Mouse (Mus musculus): ENCODE measurements at regions not wholly inside any gene's neighbourhood (a gene's known extent, or its start where the extent isn't known, plus 50 kb on each side); places are given as distances from the start of the nearest gene placed in this dataset.

DNA sequence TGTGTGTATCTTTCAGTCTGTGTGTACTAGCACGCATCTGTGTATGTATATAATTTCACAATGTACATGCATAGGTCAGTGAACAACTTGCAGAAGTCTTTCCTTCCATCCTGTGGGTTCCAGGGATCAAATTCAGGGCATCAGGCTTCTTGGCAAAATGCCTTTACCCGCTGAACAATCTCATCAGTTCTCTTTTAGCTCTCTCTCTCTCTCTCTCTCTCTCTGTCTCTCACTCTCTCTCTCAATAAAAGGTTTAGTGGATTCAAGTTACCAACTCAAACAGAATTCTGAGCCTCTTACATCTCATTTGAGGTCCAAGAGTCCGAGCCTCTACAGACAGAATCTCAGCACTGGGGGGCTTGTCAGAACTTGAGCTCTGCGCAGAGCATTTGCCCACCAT is 232.5 kb downstream of the Zfp36l1 start:
- WGBS = 85% methylated on average over 4 of the region's 4 CpGs
- Histone ChIP-seq H3K4me3 (no peak overlapping the region), H3K4me1 (peaks cover 30% of the 10 kb centered on the region), H3K36me3 (0 out of 2 replicates have a peak, but pooled peaks cover 2% of the 10 kb centered on the region), H3K27ac (peak overlapping the region; percentile 83; the same call in 1 of the 2 replicates), H3K27me3 (ENCODE audit: insufficient read depth, poor library complexity, severe bottlenecking) (no peaks in the 10 kb centered on the region), H3K9me3 (no peaks in the 10 kb centered on the region)
- peak; percentile 7 for DNase-seq (ENCODE audit: low spot score)

DNA sequence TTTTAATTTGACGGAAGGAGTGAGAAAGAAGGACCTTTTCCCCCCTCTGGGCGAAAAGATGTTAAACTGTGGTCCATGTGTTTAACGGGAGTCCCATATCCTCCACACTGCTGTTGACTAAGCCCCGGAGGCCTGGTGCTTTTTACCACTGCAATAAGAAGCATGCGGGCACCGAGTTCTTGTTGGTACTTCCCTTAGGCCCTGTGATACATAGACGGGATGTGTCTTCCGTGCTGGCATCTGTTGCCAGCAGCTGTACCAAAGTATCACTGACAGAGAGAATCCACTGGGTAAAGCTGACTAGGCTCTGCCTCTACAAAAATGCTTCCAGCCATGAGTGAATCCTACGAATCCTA is 232.9 kb downstream of the Zfp36l1 start:
- H3K4me1 ChIP-seq = peaks cover 30% of the 10 kb centered on the region
- 0 out of 2 replicates have a peak, but pooled peaks cover 3% of the 10 kb centered on the region for H3K36me3 ChIP-seq
- H3K4me3 ChIP-seq = no peak overlapping the region

DNA sequence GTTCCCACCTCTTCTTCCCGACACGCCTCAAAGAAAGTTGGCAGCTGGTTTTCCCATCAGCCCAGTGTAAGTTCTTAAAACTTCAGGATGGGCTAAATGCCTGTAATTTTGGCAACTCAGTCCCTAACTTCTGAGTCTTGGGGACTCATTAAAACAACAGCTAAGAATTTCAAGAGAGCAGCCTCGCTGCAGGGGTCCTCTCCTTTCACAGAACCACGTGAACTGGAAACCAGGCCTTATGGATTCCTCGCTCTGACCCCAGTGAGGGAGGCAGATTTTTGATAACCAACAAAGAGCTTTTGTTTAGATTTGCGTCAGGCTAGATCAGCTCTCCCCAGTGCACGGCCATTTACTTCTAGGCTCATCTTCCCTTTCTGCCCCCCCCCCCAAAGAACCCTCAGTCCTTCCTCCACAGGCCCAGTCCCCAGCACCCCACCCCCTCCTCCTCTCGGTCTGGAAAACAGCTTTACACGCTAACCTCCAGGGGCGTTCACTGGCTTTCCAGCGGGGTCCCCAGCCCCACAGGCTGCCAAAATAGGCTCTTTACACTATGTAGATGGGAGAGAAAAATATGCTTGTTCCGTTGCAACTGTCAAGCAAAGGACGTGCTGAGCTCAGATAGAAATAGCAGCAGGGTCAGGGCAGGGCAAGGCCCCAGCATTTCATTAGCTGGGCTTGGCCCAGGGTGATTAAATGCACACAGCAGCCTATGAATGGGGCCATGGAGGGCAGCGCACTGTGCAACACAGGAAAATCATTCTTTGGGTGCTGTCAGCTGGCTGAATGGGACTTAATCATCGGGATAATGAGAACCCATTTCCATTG is 233.5 kb downstream of the Zfp36l1 start:
- 38% methylated on average over 15 of the region's 15 CpGs for WGBS
- Histone ChIP-seq H3K27ac (peak overlapping the region; percentile 83), H3K4me1 (peaks cover 32% of the 10 kb centered on the region), H3K4me3 (0 out of 2 replicates have a peak overlapping the region, but pooled peaks have one; percentile 8), H3K36me3 (0 out of 2 replicates have a peak, but pooled peaks cover 3% of the 10 kb centered on the region), H3K27me3 (ENCODE audit: insufficient read depth, poor library complexity, severe bottlenecking) (no peaks in the 10 kb centered on the region), H3K9me3 (no peaks in the 10 kb centered on the region)
- peak; percentile 75 for DNase-seq (ENCODE audit: low spot score)

More for the DNA sequence above, 232.9 kb downstream of the Zfp36l1 start:
- DNase-seq (ENCODE audit: low spot score) = peak; percentile 58
- Histone ChIP-seq H3K27ac (peak overlapping the region; percentile 83), H3K9me3 (no peaks in the 10 kb centered on the region), H3K27me3 (ENCODE audit: insufficient read depth, poor library complexity, severe bottlenecking) (no peaks in the 10 kb centered on the region)
- WGBS = 75% methylated on average over 9 of the region's 9 CpGs

DNA sequence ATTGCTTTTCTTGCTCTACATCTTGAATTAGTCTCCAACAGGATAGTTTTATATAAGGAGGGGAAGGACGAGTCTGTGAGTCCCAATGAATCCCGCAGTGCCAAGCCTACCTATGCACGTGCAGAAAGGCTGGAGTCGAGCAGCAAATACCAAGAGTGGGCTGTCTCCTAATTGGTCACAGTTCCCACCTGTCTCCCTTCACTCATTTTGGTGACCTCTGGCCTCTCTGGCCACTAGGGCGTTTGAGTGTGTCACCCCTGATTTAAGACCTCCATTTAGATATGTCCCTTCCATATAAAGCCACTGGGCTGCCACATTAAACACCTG is 234.1 kb downstream of the Zfp36l1 start:
- peaks cover 35% of the 10 kb centered on the region for H3K4me1 ChIP-seq
- DNase-seq (ENCODE audit: low spot score) = peak; percentile 64
- no peaks in the 10 kb centered on the region for H3K9me3 ChIP-seq
- H3K27ac ChIP-seq = peak overlapping the region; percentile 83; the same call in 1 of the 2 replicates
- H3K4me3 ChIP-seq = no peak overlapping the region
- 58% methylated on average over 5 of the region's 5 CpGs for WGBS
- H3K36me3 ChIP-seq = 0 out of 2 replicates have a peak, but pooled peaks cover 3% of the 10 kb centered on the region
- no peaks in the 10 kb centered on the region for H3K27me3 ChIP-seq (ENCODE audit: insufficient read depth, poor library complexity, severe bottlenecking)

DNA sequence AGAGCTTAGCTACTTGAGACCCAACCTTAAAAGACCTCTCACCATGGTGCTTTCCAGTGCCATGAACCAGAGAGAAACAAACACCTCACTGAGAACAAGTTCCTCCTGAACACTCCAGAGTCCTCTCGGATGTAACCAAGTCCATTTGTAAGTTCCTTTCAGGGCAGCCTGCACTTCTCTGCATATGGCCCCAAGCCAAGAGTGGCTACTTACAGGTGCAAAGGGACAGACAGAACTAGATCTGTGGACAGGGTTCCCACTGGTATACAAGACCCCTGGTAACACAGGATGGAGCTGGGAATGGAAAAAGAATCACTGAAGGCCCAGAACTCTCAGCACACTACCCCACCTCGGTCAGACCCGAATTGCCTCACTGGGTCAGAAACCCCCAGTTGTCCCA is 234.7 kb downstream of the Zfp36l1 start:
- no peak overlapping the region for H3K27ac ChIP-seq
- peak; percentile 74 for DNase-seq (ENCODE audit: low spot score)
- H3K9me3 ChIP-seq = no peaks in the 10 kb centered on the region
- H3K4me3 ChIP-seq = no peak overlapping the region
- H3K27me3 ChIP-seq (ENCODE audit: insufficient read depth, poor library complexity, severe bottlenecking) = no peaks in the 10 kb centered on the region
- H3K36me3 ChIP-seq = 0 out of 2 replicates have a peak, but pooled peaks cover 3% of the 10 kb centered on the region
- peaks cover 35% of the 10 kb centered on the region for H3K4me1 ChIP-seq
- WGBS = 96% methylated on average over 3 of the region's 3 CpGs

DNA sequence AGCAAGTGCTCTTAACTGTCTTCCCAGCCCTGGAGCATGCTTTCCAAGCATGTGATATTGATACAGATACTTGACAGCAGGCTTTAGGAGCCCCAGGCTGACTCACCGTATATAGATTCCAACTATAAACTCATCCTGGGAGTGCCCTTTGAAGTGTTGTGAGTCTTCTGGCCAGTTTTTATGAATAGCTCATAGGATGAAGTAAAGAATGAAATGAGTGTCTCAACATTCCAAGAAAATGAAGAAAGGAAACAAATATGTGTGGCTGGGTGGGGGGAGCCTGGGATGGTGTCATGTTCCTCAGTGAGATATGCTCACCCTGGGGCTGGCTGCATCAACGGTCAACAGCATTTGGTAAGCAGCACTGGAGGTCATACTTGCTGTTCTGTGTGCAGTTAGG is 238.5 kb downstream of the Zfp36l1 start:
- Histone ChIP-seq H3K27me3 (ENCODE audit: insufficient read depth, poor library complexity, severe bottlenecking) (no peaks in the 10 kb centered on the region), H3K36me3 (0 out of 2 replicates have a peak, but pooled peaks cover 3% of the 10 kb centered on the region), H3K4me1 (peaks cover 13% of the 10 kb centered on the region), H3K9me3 (no peaks in the 10 kb centered on the region), H3K4me3 (no peak overlapping the region), H3K27ac (peak overlapping the region; percentile 53; the same call in 1 of the 2 replicates)
- peak; percentile 54 for DNase-seq (ENCODE audit: low spot score)
- WGBS = 72% methylated on average over 2 of the region's 2 CpGs

DNA sequence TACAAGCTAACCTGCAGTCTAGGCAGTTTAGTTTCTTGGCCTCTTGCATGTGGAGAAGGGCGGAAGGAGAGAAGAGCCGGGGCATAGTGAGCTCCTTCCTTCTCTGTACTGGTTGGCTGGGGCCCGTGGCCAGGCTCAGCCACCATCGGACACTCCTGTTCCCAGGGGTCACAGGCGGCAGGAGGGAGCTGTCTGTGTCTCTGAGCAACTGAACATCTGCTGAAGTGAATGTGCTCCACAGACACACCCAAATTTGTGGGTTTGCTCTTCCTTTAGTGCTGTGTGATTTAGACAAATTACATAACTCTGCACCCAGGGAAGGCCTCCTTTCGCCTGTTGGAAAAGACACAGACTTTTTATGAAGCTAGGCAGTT is 247.6 kb downstream of the Zfp36l1 start:
- H3K27ac ChIP-seq = peak overlapping the region; percentile 19; the same call in 1 of the 2 replicates
- 66% methylated on average over 6 of the region's 6 CpGs for WGBS
- DNase-seq (ENCODE audit: low spot score) = no peak
- no peaks in the 10 kb centered on the region for H3K27me3 ChIP-seq (ENCODE audit: insufficient read depth, poor library complexity, severe bottlenecking)
- H3K36me3 ChIP-seq = 0 out of 2 replicates have a peak, but pooled peaks cover 2% of the 10 kb centered on the region
- H3K4me3 ChIP-seq = no peak overlapping the region
- H3K4me1 ChIP-seq = peaks cover 21% of the 10 kb centered on the region
- no peaks in the 10 kb centered on the region for H3K9me3 ChIP-seq

DNA sequence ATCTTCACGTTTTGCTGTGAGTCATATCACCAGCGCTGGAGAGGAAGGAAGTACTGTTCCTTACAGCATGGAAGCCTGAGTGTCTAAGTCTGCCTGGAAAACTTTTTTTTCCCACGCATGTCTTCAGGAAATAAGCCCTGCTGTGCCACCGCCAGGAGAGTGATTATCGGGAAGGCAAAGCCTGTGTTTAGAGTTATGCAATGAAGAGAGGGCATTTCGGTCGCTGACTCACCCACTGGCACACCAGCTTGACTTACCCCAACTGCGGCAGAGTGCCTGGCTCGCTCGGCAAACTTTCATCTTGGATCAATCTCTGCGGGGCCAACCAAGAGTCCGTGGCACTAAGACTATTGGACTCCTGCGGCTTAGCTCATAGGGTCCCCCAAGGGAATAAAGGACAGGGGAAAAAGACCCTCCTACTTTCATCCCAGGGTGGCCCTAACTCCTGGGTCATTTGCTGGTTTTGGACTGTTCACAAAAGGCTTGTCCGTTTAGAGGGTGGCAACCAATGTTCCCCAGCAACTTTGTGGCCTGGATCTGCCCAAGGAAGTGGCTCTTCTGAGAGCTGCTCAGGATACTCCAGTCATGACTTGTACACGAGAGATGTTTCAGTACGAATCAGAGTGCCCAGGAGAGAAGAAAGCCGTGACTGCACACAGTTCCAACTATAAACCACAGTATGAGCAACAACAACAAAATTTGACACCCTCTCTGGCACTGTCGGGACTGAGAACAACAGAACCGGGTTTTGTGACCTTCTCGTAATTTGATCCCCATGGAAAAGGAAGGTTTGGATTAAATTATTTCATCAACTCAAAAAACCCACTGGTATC is 248.3 kb downstream of the Zfp36l1 start:
- DNase-seq (ENCODE audit: low spot score) = peak; percentile 66
- Histone ChIP-seq H3K9me3 (no peaks in the 10 kb centered on the region), H3K36me3 (0 out of 2 replicates have a peak, but pooled peaks cover 2% of the 10 kb centered on the region), H3K4me1 (peaks cover 27% of the 10 kb centered on the region), H3K4me3 (no peak overlapping the region), H3K27me3 (ENCODE audit: insufficient read depth, poor library complexity, severe bottlenecking) (no peaks in the 10 kb centered on the region), H3K27ac (peak overlapping the region; percentile 36)
- WGBS = 74% methylated on average over 20 of the region's 20 CpGs
